Mouse (Mus musculus) left cerebral cortex, adult 11 months (tissue): ENCODE measurements around the gene Lrmda.

Experiments
- DNase-seq: peaks from one replicate; pipeline ENCODE4 v3.0.0; 2022; ENCODE audit warnings: low spot score

The Lrmda gene

DNA sequence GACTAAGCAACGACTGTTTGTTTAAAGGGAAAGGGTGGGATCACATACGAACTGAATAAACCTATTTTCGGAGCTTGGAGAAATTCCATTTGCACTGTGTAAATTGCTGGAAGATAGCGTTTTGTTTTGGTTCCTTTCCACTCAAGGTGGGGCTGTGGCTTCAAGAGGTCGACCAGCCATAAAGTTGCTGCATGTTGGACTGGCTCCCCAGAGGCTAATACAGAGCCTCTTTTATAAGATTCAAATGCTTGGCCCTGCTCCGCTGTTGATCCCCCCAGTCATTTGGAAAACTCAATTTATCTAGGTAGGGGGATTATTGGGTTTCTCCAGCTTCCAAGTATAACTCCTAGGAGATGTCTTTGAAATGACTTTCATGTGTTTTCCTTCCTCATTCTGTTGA, 137.5 kb downstream of the Lrmda start:
- DNase-seq, result no peak

DNA sequence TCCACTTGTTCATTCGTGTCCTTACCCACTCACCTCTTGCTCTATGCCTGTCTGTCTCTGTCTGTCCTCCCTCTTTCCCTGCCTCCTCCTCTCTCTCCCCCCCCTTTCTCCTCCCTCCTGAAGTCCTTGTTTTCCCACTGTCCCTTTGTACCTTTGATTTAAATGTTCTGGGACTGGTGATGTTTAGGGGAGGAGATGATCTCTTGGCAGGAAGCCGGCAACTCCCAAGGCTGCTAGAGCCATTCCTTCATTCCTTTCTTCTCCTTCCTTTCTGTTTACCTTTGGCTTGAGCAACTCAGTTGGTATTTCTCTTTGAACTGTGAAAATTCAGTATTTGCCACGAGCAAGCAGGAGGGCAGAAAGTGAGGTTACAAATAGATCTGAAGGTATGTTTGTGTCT, 141.9 kb downstream of the Lrmda start:
- no peak for DNase-seq

DNA sequence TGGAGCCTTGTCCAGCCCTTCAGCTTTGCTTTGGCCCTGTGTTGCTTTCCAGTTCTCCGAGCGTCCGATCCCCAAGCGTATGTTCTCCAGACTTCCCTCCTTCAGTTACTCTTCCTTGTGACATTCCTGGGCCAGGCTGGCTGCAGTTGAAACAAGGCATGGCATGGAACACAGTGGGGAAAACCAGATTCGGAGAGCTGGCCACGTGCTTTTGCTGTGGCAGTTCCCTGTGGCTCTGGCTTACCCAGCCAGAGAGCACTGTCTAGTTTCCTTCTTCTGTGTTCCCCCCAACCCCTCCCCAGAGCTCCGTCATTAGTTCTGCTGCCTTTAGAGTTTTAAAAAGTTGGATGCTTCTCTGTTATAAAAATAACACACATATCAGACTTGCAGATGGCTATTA, 147.8 kb downstream of the Lrmda start:
- no peak for DNase-seq

DNA sequence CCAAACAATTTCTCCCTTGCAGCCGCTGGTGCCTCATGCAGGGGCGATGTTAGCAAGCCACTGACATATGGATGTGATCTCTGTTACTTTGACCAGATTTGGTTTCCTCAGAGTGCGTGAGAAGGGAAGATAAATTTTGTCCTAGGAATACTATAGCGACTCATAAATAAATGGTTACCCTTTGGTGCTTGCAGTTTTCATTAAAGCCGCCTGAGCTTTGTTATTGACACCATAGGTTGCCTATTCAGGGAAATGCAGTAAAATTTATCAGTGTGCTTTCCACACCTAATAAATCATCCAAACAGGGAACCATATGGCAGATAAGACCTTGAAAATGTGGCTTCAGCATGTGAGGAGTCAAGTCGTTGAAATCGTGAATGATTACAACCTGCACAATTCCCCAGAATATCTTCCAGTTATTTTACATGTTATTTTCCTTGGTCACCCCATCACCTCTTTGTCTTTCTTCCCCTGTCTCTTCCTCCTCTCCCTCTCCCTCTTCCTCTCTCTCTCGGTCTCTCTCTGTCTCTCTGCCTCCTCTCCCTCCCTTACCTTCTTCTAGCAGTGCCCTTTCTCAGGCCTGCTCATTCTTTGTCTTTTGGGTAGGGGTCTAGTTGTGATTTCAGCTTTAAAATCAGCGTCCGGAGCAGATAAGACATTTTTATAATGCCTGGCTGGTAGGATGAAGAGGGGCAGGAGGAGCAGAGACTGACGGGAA, 148.7 kb downstream of the Lrmda start:
- DNase-seq, result no peak

DNA sequence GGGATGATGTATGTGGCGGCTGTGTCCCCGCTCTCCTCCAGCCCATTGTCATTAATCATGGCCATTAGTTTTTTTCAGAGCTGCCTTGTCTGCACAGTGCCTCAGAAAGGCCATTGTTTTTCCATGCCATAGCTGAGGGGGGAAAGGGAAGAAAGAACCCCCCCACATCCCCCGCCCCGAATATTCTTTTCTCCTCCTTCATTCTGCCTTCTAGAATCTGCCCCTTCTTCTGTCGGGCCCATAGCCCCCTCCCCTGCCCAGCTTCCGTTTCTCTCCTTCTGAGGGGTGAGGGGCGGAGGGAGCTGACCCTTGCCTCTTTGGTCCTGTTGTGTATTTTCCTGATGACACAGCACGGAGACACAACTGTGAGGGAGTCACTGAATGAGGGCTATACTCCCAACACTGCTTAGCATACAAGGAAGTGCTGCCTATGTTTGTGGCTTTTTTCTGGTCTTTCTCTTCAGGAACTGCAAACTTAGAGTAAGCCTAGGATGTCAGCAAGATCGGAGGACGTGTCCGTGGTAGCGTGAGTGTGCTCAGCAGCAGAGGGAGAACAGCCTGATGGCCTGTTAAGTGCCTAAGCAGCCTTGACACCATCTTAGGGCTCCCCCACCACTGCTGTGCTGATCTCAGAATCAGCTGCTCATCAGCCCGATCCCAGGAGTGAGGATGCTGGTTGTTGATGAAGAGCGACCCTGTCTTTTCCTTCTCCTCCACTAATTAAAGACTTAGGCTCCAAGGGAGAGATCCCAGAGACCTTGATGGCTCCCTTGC, 149.5 kb downstream of the Lrmda start:
- no peak for DNase-seq

DNA sequence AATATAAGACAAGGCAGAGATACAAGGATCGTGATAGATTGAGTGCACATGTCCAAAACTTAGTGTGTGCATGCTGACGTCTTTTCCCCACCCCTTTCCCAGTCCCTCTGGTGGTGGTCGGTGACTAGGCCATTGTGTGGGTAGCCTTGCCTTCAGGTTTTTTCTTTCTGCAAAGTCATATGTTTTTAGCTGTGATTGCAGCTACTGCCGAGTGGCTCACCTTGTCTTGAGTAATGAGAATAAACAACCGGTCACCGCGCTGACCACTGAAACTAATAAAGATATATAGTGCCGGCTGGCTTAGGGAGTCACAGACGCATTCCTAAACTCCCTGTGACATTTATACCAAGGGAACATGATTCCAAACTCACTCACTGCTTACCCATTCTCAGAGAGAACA, 155.2 kb downstream of the Lrmda start:
- DNase-seq, result no peak

DNA sequence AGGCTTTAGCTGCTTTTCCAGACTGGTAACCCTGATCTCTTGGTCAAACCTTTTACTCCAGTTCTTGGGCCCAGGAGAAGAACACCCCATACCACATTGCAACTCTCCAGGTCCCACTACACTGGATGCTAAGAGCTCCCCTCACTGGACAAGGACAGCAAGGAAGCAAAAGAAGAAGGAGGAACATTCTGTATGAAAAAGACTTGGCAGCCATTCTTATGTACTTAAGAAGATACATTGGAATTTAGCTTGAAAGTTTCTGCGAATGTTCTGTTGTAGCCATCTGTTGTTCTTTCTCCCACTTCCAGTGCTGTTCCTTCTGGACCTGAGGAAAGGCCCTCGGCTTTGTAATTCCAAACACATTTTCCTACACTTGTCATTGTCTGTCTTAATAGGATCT, 160.2 kb downstream of the Lrmda start:
- no peak for DNase-seq

DNA sequence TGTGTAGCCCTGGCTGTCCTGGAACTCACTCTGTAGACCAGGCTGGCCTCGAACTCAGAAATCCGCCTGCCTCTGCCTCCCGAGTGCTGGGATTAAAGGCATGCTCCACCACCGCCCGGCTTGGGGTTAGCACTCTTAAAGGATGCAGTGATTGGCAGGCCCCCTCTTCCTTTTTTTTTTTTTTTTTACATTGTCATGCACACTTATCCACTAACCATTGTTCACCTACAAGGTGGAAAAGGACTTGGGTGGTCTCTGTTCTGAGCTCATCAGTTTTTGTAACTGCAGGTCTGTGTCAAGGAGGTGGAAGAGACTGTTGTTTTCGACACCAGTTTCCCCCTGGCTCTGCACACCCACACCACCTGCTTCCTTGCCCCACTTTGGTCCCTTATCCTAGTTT, 162.0 kb downstream of the Lrmda start:
- DNase-seq, result no peak

DNA sequence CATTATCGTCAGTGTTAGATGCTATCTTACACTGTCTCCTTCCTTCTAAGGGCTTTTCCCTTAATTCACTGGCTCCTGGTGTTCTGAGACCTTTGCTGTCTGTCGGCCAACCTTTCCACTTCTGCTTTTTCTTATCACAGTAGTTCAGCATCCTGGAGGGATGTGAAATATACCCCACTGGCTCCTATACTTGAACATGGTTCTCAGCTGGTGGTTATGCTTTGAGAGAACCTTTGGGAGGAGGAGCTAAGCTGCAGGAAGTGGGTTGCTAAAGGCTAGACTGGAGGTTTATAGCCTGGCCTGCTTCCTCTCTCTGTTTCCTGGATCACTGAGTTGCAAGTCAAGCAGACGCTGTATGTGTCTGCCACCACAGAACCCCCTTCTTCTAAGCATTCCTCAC, 163.7 kb downstream of the Lrmda start:
- no peak for DNase-seq

DNA sequence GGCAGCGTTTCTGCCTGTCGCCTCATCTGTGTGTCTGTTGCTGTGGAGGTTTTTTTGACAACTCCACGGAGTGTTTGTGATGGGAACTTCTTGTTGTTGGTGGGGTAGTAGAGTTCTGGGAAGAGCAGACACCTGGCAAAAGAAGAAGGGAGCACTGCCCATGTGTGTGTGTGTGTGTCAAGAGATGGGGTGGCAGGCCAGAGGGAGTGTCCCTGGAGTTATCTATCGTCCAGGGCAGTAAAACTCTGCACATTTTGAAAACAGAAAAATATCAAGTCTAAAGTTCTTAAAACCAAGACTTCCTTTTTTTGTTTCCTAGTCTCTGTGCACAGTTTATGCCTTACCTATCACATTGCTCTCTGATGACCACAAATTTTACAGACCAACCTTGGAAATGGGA, 165.9 kb downstream of the Lrmda start:
- DNase-seq, result no peak

DNA sequence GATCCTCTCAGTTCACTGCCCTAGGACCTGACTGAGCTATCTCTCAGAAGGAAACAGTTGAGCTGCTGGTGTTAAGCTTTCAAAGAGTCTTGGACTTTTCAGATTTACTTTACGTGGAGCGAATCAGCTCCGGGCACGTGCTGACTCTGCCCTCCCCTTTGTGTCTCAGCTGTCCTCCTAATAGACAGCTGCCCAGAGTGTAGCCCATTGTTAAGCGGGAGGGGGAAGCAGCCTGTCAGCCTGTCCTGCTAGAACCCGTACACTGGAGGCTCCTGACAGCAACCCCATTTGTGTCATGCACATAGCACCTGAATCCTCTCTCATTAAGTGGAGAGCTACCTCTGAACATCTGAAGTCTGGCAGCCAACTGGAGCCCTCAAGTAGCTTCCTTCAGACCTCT, 170.6 kb downstream of the Lrmda start:
- DNase-seq, result no peak

DNA sequence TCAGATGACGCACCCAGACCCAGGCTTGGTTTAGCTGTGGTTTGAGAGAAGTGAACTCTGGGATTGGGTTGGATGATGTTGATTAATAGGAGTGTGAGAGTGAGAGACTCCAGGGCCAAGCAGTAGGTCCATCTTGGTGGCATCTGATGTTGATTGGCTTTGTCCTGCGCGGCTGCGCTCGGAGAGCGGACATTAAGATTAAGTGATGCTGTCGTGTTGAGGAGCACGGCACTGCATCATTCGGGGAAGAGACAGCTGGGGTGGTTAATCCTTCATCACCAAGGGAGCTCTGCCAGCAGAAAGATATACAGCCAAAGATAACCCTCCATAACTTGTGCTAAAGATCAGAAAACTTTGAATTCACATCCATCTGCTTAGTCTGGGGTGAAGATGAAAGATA, 172.7 kb downstream of the Lrmda start:
- no peak for DNase-seq

DNA sequence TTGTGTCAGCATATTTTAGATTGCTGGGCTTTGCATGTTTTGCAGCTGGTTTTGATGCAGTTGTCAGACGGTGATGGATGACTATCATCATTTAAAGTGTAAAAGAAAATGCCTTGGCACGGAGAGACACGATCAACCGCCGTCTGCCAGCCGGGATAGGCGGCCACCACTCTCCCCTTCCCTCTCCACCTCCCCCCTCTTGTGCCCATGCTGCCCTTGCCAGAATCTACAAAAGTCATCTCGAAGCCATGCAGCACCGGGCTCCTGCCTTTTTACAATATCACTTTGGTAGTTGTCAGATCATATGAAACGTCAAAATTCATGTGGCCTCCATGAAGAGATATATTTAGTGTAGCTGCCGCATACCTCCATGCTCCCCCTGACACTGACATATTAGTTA, 178.5 kb downstream of the Lrmda start:
- no peak for DNase-seq

DNA sequence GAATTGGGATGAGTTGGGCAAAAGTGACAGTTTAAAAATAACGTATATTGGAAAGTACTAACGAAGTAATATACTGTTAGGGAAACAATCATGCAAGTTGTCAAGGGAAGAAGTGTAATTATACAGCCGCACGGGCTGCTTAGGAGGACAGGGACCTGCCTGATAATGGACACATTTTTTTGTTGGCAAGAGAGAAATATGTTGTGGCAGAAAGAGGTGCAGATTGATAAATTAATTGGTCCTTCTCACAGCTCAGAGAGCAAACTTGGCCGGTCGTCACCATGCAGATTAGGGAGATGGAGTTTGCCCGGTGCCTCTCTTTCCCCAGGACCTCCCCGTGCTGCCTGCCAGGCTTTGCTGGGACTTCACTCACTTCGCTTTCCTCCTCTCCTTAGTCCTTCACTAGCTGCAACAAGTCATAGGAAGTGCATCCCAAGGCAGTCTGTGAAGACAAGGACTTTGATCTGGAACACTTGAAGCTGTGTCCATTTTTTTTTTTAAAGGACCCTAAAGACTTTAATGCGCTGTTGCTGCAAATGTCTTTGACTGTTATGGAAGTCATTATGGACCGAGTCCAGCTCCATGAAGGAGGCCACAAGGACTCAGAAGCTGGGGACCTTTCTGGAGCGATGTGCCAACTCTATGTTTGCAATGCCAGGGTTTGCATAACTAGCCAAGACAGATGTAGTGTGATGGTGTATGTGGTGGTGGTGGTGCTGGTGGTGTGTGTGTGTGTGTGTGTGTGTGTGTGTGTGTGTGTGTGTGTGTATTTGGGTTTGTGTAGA, 179.3 kb downstream of the Lrmda start:
- DNase-seq, result no peak

DNA sequence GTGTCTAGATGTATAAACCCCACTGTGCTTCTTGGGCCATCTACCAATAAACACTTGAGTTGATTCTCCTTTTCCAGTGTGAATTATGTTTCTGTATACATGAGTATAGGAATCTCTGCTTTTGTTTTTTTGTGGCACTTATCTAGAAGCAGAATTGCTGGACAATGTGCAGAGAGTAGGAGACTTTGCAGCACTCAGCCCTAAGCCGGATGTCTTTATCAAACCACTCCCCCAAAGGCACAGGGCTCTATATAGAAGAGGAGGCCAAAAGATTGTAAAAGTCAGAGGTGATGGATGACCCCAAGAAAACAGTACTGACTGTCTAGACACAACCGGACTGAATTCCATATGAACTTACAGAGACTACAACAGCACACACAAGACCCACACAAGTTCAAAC, 182.2 kb downstream of the Lrmda start:
- DNase-seq, result no peak

DNA sequence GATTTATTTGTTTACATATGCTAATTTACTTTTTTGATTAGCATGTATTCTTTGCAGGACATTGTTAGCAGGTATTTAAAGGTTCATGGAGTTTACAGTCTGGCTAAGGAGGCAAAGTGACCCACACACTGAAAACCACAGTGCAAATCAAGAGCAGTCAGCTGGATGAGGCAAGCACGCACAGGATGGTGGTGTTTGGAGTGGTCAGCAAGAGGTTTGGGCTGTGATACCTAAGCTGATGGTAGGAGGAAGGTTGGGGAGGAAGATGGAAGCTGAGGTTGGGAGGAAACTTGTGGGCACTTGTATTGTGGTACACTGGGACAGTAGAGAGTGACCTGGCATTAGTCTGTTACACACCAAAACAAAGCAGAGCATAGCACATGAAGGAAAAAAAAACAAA, 191.1 kb downstream of the Lrmda start:
- no peak for DNase-seq

DNA sequence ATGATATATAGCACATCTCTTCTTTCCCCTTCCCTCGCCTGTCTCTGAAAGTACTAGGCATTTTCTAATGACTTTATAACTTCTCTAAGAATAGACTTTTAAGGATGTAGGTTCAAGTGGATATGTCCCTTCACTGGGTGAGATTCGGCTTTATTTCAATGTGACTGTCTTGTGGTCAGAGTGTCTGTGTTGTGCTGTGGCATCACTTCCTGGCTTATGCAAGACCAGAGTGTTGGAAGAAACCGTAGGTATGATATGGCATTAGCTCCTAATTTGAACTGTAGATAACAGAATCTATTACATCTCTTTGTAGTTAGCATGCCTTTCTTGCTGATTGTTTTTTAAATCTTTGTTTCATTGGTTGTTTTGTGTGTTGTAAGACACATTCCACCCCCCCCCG, 198.7 kb downstream of the Lrmda start:
- no peak for DNase-seq

DNA sequence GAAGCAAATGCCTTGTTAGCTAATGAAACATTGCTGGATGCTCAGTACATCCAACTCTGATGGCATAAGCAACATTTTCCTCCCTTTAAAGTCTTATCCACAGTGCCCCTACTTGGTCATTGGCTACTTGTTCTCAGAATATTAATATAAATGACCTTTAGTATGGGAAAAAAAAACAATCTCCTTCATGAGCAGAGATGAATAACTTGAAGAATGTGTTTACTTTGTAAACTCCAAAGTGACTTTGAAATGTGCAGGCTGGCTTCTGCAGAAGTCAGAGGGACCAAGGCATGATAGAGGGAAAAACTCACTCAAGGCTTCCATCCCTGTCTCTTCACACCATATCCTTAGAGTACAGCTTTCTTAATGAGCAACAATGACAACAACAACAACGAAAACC, 202.5 kb downstream of the Lrmda start:
- DNase-seq, result no peak

DNA sequence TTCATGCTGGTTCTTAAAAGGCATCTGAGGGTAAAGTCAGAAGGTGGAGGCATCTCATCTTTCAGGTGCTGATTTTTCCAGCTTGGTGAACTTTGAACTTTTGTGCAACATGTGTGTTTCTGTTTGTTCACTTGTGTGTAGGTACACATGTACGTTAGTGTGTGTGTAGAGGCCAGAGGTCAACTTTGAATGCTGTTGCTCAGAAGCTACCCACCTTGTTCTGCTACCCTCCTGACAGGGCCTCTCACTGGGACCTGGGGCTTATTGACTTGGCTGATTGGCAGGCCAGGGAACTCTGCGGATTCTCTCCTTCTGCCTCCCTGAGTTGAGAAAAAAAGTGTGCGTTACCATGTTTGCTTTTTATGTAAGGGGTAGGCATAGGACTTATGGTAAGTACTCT, 203.1 kb downstream of the Lrmda start:
- no peak for DNase-seq

DNA sequence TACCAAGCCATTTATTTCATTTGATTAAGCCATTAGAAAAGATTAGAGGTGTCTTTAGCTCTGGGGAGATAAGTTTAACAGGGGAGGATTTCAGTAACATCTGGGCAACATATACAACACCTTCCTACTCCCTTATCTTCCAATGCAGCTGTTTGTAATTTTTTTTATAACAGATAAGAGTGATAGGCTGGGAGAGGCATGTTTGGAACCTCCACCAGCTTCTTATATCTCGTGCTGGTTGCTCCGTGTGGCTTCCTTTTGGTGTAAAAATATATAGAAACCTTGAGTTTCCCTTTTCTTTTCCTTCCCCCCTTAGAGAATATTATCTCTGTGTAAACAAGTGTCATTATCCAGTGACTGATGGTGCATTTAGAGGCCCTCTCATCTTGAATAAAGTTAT, 206.7 kb downstream of the Lrmda start:
- DNase-seq, result no peak

DNA sequence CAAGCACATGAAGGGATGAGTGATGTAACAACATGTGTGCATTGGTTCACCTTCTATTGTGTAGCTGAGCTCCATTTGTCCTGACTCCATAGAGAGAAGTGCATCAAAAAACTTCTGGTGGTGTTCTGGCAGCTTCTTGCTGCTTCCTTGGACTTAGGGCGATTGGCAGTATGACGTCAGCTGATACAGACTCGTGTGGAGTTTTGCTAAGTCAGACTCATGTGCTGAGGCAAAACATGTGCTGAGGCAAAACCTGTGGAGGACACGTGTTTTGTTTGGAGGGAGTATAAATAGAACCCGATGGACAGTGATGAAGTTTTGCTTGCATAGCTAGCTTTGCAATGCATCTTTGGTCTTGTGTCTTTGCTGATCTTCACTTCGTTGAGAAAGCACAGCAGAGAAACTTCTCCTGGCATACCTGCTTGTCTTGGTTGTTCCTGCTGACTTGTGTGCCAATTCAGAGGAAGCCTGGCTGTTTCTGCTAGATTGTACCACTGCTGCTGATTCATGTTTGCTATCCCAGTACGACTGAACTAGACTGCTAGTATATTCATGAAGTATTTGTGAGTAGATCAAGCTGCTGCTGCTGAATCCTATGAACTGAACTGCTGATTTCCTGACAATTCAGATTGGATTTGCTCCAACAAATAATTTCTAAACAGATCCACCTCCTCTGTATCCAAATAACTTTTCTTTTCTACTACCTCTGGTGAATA, 208.9 kb downstream of the Lrmda start:
- no peak for DNase-seq

DNA sequence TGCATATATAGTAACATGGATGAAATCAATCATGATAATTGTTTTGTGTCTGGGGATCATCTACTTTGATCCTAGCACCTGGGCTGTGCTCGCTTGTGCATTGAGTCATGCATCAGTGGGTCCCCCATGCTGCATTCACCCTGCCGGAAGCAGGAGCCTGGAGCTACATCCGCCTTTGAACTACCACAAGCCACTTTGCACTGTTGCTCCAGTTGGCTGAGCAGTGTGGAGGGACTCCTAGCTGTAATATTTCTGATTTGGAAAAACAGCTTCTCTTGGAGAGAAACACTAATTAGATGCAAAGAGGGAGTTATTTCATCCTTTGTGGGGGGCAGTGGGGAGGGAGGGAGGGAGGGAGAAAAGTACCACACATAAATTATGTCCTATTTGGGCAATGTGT, 220.8 kb downstream of the Lrmda start:
- no peak for DNase-seq

DNA sequence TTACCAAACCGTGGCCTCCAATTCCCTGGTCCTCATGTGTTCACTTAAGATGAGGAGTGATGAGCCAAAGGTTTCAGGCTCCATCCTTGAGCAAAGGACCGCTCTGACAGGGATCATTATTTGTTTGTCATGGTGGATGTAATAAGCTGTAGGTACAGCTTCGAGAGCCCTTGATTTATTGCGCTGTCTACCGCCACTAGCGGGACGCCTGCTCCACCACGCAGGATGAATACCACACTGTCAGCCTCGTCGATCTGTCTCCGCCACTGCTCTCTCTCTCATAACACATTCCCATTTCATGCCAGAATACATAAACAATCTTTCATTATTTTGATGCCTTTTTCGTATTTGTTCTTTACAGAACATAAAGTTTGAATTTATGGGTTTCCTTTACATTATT, 235.9 kb downstream of the Lrmda start:
- DNase-seq, result no peak
